Mouse (Mus musculus): ENCODE measurements at regions not wholly inside any gene's neighbourhood (a gene's known extent, or its start where the extent isn't known, plus 50 kb on each side); places are given as distances from the start of the nearest gene placed in this dataset.

GRCm38 (mm10) chr9:67708246-67708960 lies 50.8 kb upstream of the C2cd4b start:
- Histone ChIP-seq H3K9me3 (no peaks in the 10 kb centered on the region), H3K4me2 (replicated peaks) (no peak overlapping the region), H3K36me3 (no peaks in the 10 kb centered on the region), H3K27me3 (no peaks in the 10 kb centered on the region), H3K9ac (no peak overlapping the region), H3K4me1 (no peaks in the 10 kb centered on the region), H3K27ac (no peak overlapping the region), H3K4me3 (no peak overlapping the region)
- no peak for ATAC-seq (ENCODE audit: insufficient number of reproducible peaks, insufficient read depth, low FRiP score, low TSS enrichment)
- 41% methylated on average over 5 of the region's 5 CpGs for WGBS
